Mouse (Mus musculus): ENCODE data around the gene Tubb4a.
"Not testable (repeated sequence)": the region's sequence is repeated elsewhere in the genome, so short reads cannot be mapped to it uniquely, and the experiment has no call there.

Gene Tubb4a

GRCm38 (mm10) chr17:57051679-57052078 lies 35.9 kb downstream of the Tubb4a start:
- DNase-seq = not testable (repeated sequence)

DNA sequence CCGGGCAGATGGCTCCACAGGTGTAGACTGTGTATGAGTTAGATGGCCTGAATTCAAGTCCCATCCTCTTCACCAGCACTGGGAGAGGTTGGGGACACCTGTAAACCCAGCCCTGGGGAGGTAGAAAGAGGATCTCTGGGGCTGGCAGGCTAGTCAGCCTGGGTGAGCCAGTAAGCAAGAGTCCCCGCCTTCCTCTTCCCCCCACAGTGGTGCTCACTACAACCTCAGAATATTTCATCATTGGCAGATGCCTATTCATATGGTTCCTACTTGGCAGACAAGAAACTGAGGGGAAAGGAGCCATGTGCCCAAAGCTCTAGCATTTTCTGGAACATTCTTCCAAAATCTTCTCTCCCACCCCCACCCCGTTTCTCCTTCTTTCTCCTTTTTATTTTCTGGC lies 38.8 kb downstream of the Tubb4a start:
- no peak for DNase-seq

DNA sequence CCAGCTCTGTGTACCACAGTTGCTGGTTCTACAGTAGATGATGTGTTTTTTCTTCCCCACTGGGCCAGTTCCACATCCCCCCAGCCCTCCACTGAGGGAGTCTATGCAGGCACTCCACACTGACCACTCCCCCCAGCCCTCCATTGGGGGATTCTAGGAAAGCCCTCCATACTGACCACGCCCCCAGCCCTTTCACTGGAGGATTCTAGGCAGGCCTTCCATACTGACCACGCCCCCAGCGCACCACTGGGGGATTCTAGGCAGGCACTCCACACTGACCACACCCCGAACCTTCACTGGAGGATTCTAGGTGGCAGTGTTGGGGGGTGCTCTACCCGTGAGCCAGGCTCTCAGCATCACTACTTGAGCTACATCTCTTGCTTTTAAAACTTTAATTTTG lies 40.2 kb downstream of the Tubb4a start:
- no peak for DNase-seq

GRCm38 (mm10) chr17:57041554-57041953 lies 46.0 kb downstream of the Tubb4a start, which contains the start of gene Slc25a41:
Gene Slc25a41 (minus strand): TSS chr17:57041654.
- no peak for DNase-seq

- DNase-seq = no peak
These were observed 48.6 kb downstream of the Tubb4a start for GRCm38 (mm10) chr17:57038978-57039377.

- DNase-seq = no peak
These were observed 54.7 kb downstream of the Tubb4a start for GRCm38 (mm10) chr17:57032854-57033253.

DNA sequence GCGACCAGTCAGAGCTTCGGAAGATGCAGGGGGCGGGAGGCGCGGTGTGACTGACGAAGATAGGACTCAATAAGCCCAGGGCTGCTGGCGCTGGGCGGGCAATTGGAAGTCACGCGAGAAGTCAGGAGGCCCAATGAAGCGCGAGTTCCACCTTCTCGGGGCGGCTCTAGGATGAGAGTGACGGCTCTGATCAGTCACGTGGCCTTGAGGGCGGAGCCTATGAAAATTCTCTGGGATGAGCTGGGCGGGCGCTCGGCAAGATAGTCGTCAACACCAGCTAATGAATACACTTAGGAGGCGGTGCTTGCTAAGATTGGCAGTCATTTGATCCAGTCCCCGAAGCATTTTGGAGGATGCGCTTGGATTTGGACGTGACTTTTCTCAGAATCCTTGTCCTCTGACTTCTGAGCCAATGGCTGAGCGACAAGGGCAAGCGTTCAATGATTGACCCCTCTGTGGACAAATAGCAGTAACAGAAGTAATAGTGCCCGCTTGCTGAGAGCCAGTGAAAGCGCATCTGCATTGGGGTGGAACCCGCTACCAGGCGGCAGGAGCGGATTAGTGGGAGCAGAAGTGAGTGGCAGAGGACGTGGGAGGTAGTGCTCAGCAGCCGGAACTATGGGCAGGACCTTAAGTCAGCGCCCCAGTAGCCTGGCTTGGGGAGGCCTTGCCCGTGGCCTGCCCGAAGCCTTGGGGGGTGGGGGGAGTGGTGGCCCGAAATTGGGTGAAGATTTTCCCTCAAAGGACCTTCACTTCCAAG lies 55.7 kb downstream of the Tubb4a start:
- DNase-seq = peak; percentile 100

GRCm38 (mm10) chr17:57030931-57031660 lies 56.5 kb downstream of the Tubb4a start, which contains the start of gene Khsrp:
Gene Khsrp (minus strand): TSS chr17:57031522.
- DNase-seq = peak; percentile 60
